Mouse (Mus musculus) kidney, postnatal 0 days (tissue): Measurements from ENCODE around the gene Gm28308. TPM values are rescaled to one million over a fixed set of nuclear protein-coding genes. Genes with fewer than 3 reads are reported as not detected.

Experiments used
- ATAC-seq: fragments of 200-750 bp; cut with Nextera tagmentation; replicated peaks from 2 replicates; pipeline ENCODE4 v1.8.0; 2017; ENCODE audit warnings: low read depth, moderate number of reproducible peaks, moderate TSS enrichment, moderate library complexity; ENCODE audit not compliant: low FRiP score
- DNase-seq: peaks from one replicate; pipeline ENCODE4 v3.0.0-alpha.2; 2016; ENCODE audit warnings: low spot score
- H3K27ac ChIP-seq: fragments of 300-500 bp; sonication (generic); 2 replicates; pipeline ENCODE4 v1.5.1; 2014; ENCODE audit warnings: mild to moderate bottlenecking
- H3K27me3 ChIP-seq: fragments of 300-500 bp; sonication (generic); 2 replicates; pipeline ENCODE4 v1.6.1; 2014; ENCODE audit warnings: low read length, mixed read lengths; ENCODE audit not compliant: insufficient read depth
- H3K36me3 ChIP-seq: fragments of 300-500 bp; sonication (generic); 2 replicates; pipeline ENCODE4 v1.6.1; 2014; ENCODE audit warnings: low read length, mixed read lengths; ENCODE audit not compliant: insufficient read depth
- H3K4me1 ChIP-seq: fragments of 300-500 bp; sonication (generic); replicated peaks from 2 replicates; pipeline ENCODE4 v1.6.1; 2014; ENCODE audit warnings: antibody characterized with exemption, low read length, mixed read lengths; ENCODE audit not compliant: insufficient read depth
- H3K4me2 ChIP-seq: fragments of 300-500 bp; sonication (generic); 2 replicates; pipeline ENCODE4 v1.6.1; 2014; ENCODE audit warnings: mild to moderate bottlenecking, low read length, moderate library complexity, mixed read lengths
- H3K4me3 ChIP-seq: fragments of 300-500 bp; sonication (generic); replicated peaks from 2 replicates; pipeline ENCODE4 v1.5.1; 2014; ENCODE audit warnings: low read depth, low read length
- H3K9ac ChIP-seq: fragments of 300-500 bp; sonication (generic); 2 replicates; pipeline ENCODE4 v1.6.1; 2014; ENCODE audit warnings: low read depth, low read length
- H3K9me3 ChIP-seq: fragments of 300-500 bp; sonication (generic); replicated peaks from 2 replicates; pipeline ENCODE4 v1.6.1; 2016; ENCODE audit warnings: low read length, inconsistent platforms, mixed read lengths
- CTCF ChIP-seq: IDR thresholded peaks from 2 replicates; pipeline ENCODE4 v1.5.1; 2016; ENCODE audit warnings: antibody characterized with exemption, low read depth, mild to moderate bottlenecking, moderate library complexity
- WGBS: fragments of 180-500 bp; shearing (Covaris S2); extraction: QIAGEN DNeasy Blood & Tissue Kit; methylation state at CpG from one replicate; pipeline ENCODE4 v1.1.7; 2014; 5-methylcytosine and 5-hydroxymethylcytosine counted together
- polyA plus RNA-seq: library from polyadenylated mRNA; unstranded; fragments of >200 nt; fragmentation: Nextera tagmentation; extraction: Ambion mirVana; gene quantifications from 2 replicates; pipeline ENCODE4 v1.2.1, GENCODE M21; 2015

Gm28308 gene
- polyA plus RNA-seq, 1 experiment from 2014 or later, result 2.1 TPM

- peak within 1 kb of the TSS; percentile 96 for H3K27ac ChIP-seq
- peak within 1 kb of the TSS; percentile 89 for H3K4me2 ChIP-seq
- peak within 1 kb of the TSS; percentile 97 for H3K9ac ChIP-seq
- H3K9me3 ChIP-seq, result no peaks in the 10 kb centered on the region
- no peaks in the 10 kb centered on the region for H3K27me3 ChIP-seq
- peaks cover 21% of the 10 kb centered on the region for H3K4me1 ChIP-seq
- 0 out of 2 replicates have a peak, but pooled peaks cover 6% of the 10 kb centered on the region for H3K36me3 ChIP-seq
- under 1% methylated on average over 46 of the region's 46 CpGs for WGBS
- TF ChIP-seq CTCF, result peak; percentile 98
- H3K4me3 ChIP-seq, result peak within 1 kb of the TSS; percentile 85
- DNase-seq (peak; percentile 96), ATAC-seq (peak; percentile 25)
These were observed 8.3 kb upstream of the Gm28308 start, which contains the start of gene Hoxa7 for GRCm38 (mm10) chr6:52221337-52221992. Gene Hoxa7, minus strand, starts transcription at chr6:52221854.

GRCm38 (mm10) chr6:52220865-52221310 lies 7.7 kb upstream of the Gm28308 start:
- Histone ChIP-seq H3K4me2 (peak overlapping the region; percentile 89), H3K4me3 (peak overlapping the region; percentile 85), H3K4me1 (peaks cover 27% of the 10 kb centered on the region), H3K27me3 (no peaks in the 10 kb centered on the region), H3K36me3 (0 out of 2 replicates have a peak, but pooled peaks cover 6% of the 10 kb centered on the region), H3K27ac (peak overlapping the region; percentile 96), H3K9me3 (no peaks in the 10 kb centered on the region), H3K9ac (peak overlapping the region; percentile 73)
- ATAC-seq, result no peak
- 7% methylated on average over 12 of the region's 12 CpGs for WGBS
- no peak for TF ChIP-seq CTCF
- DNase-seq, result no peak

GRCm38 (mm10) chr6:52220003-52220864 lies 7.1 kb upstream of the Gm28308 start:
- peak overlapping the region; percentile 96 for H3K27ac ChIP-seq
- DNase-seq, result no peak
- H3K36me3 ChIP-seq, result 0 out of 2 replicates have a peak, but pooled peaks cover 6% of the 10 kb centered on the region
- WGBS, result 13% methylated on average over 32 of the region's 32 CpGs
- ATAC-seq, result no peak
- H3K4me2 ChIP-seq, result peak overlapping the region; percentile 89
- H3K9me3 ChIP-seq, result no peaks in the 10 kb centered on the region
- TF ChIP-seq CTCF, result no peak
- no peaks in the 10 kb centered on the region for H3K27me3 ChIP-seq
- H3K9ac ChIP-seq, result peak overlapping the region; percentile 73
- H3K4me3 ChIP-seq, result peak overlapping the region; percentile 85
- peaks cover 33% of the 10 kb centered on the region for H3K4me1 ChIP-seq

- TF ChIP-seq CTCF, result no peak
- no peaks in the 10 kb centered on the region for H3K9me3 ChIP-seq
- DNase-seq, result no peak
- 0 out of 2 replicates have a peak, but pooled peaks cover 6% of the 10 kb centered on the region for H3K36me3 ChIP-seq
- H3K27me3 ChIP-seq, result no peaks in the 10 kb centered on the region
- peaks cover 41% of the 10 kb centered on the region for H3K4me1 ChIP-seq
- peak overlapping the region; percentile 73 for H3K9ac ChIP-seq
- no peak for ATAC-seq
- peak overlapping the region; percentile 96 for H3K27ac ChIP-seq
- H3K4me2 ChIP-seq, result peak overlapping the region; percentile 89
- WGBS, result 39% methylated on average over 9 of the region's 9 CpGs
- H3K4me3 ChIP-seq, result peak overlapping the region; percentile 85
These were observed 6.2 kb upstream of the Gm28308 start for GRCm38 (mm10) chr6:52219234-52219942.

- peaks cover 47% of the 10 kb centered on the region for H3K4me1 ChIP-seq
- no peaks in the 10 kb centered on the region for H3K36me3 ChIP-seq
- H3K4me2 ChIP-seq, result peak overlapping the region; percentile 89
- WGBS, result 25% methylated on average over 14 of the region's 14 CpGs
- H3K27me3 ChIP-seq, result no peaks in the 10 kb centered on the region
- ATAC-seq, result no peak
- no peak for TF ChIP-seq CTCF
- H3K9ac ChIP-seq, result peak overlapping the region; percentile 91; the same call in 1 of the 2 replicates
- peak overlapping the region; percentile 62; the same call in 1 of the 2 replicates for H3K4me3 ChIP-seq
- no peaks in the 10 kb centered on the region for H3K9me3 ChIP-seq
- peak overlapping the region; percentile 96 for H3K27ac ChIP-seq
- DNase-seq, result peak; percentile 83
These were observed 5.6 kb upstream of the Gm28308 start for GRCm38 (mm10) chr6:52218643-52219215.
